Mouse (Mus musculus): ENCODE results near the gene Akp3. TPM values are rescaled to one million over a fixed set of nuclear protein-coding genes. Genes with fewer than 3 reads are reported as not detected.

Akp3 gene
- polyA plus RNA-seq, 1 experiment from 2014 or later = not detected

DNA sequence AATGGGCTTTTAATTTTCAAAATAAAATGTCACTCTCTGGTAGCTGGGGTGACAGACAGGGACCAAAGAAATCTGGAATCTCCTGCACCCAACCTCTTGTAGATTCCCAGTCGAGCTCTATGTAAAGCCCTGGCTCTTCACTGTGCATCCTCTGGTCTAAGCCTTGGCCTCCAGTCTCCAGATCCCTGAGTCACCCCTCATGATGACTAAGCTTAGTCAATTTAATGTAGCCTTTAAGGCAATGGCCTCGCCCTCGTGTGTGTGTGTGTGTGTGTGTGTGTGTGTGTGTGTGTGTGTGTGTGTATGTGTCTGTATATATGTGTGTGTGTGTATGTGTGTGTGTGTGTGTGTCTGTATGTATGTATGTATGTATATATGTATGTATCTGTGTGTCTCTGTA lies 34.6 kb downstream of the Akp3 start:
- peaks cover 23% of the 10 kb centered on the region for H3K4me1 ChIP-seq
- no peak overlapping the region for H3K27ac ChIP-seq
- no peaks in the 10 kb centered on the region for H3K9me3 ChIP-seq (replicated peaks)
- peaks cover 100% of the 10 kb centered on the region for H3K27me3 ChIP-seq (ENCODE audit: low read depth, poor library complexity, severe bottlenecking)
- DNase-seq (ENCODE audit: low spot score) = no peak
- no peaks in the 10 kb centered on the region for H3K36me3 ChIP-seq
- 81% methylated on average over 3 of the region's 3 CpGs for WGBS
- H3K4me3 ChIP-seq = no peak overlapping the region

DNA sequence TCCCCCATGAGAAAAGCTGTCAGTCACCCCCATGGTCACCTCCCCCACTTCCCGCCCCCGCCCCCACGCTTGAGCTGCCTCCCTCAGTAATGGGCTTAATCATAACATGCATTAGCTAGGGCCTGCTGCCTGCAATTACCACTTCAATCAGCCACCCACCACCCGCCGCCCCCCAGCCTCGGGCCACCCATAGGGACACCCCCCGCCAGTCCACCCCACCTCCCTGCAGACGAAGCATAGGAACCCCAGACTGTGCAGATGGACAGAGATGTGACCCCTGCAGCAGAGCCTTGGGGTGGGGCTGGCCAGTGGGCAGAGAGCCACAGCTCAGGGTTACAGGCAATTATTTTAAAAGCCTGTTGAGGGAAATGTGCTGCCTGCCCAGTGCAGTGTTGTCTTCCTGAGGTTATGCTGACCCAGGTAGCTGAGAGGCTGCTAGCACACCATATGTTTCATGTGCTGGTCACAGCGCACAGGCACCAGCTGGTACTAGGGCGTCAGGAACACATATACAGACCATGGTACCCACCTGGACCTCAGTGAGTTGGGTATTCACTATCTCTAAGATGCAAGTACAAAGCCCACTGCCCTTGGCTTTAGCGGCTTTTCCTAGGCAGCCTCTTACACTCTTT lies 39.5 kb downstream of the Akp3 start:
- Histone ChIP-seq H3K9me3 (replicated peaks) (no peaks in the 10 kb centered on the region), H3K4me1 (peaks cover 17% of the 10 kb centered on the region), H3K27ac (no peak overlapping the region), H3K36me3 (no peaks in the 10 kb centered on the region), H3K27me3 (ENCODE audit: low read depth, poor library complexity, severe bottlenecking) (peaks cover 100% of the 10 kb centered on the region), H3K4me3 (no peak overlapping the region)
- 26% methylated on average over 11 of the region's 11 CpGs for WGBS
- no peak for DNase-seq (ENCODE audit: low spot score)

DNA sequence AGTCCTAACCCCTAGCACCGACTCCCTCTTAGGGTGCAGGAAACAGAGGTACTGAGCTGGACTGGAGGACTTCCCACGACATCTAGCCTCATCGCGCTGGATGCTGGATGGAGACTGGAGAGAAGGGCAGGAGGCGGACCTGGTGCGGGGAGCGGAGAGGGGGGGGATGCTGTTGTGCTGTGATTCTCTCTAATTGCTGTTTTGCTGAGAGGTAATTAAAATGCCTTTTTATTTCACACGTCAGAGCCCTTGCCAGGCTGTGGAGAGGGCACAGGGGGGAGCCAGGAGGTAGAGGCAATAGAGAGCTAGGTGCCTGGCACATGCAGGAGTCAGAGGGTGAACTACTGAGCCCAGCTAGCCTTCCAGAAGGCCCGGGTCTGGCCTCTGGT lies 40.0 kb downstream of the Akp3 start:
- Histone ChIP-seq H3K27ac (no peak overlapping the region), H3K4me1 (peaks cover 22% of the 10 kb centered on the region), H3K36me3 (no peaks in the 10 kb centered on the region), H3K9me3 (replicated peaks) (no peaks in the 10 kb centered on the region), H3K4me3 (no peak overlapping the region), H3K27me3 (ENCODE audit: low read depth, poor library complexity, severe bottlenecking) (peaks cover 100% of the 10 kb centered on the region)
- WGBS = 41% methylated on average over 9 of the region's 9 CpGs
- DNase-seq (ENCODE audit: low spot score) = no peak

DNA sequence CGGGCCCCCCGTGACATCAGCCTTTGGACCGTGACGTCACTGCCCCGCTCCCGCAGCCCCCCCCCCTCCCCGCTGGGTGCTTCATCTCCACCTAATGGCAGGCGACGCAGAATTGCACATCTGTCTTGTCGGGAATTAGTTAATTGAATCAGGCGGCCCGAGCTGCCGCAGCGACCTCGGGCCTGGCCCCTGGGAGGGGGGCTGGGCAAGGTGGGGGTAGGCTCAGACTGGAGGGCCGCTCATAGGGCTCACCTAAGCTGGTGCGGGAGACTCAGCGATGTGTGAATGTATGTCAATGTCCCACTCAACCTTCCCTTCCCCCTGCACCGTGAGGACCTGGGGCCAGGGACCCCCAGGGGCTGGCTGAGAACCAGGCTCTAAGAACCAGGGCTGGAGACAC lies 45.7 kb downstream of the Akp3 start:
- 10% methylated on average over 19 of the region's 19 CpGs for WGBS
- Histone ChIP-seq H3K27ac (no peak overlapping the region), H3K4me3 (0 out of 2 replicates have a peak overlapping the region, but pooled peaks have one; percentile 28)

DNA sequence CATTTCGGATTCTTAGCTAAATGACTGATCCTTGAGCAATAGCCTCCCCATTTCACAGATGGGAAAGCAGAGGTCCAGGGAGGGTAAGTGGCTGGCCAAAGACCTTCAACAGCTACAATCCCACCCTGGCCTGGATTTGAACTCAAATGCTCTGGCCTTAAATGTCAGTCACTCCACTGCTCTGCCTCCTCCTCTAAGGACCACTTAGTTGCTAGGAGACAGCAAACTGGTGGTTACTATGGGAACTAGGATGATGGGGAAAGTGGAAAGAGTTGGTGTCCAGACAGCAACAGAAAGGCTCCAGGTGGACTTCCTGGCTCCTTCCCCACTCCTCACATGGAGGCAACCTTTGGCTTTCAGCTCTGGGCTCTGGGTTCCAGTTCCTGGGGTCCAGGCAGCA lies 46.5 kb downstream of the Akp3 start:
- Histone ChIP-seq H3K4me3 (no peak overlapping the region), H3K4me1 (peaks cover 50% of the 10 kb centered on the region)

More for the DNA sequence above, 45.7 kb downstream of the Akp3 start:
- Histone ChIP-seq H3K9me3 (replicated peaks) (no peaks in the 10 kb centered on the region), H3K27me3 (ENCODE audit: low read depth, poor library complexity, severe bottlenecking) (peaks cover 93% of the 10 kb centered on the region), H3K4me1 (peaks cover 42% of the 10 kb centered on the region), H3K36me3 (no peaks in the 10 kb centered on the region)
- DNase-seq (ENCODE audit: low spot score) = no peak

DNA sequence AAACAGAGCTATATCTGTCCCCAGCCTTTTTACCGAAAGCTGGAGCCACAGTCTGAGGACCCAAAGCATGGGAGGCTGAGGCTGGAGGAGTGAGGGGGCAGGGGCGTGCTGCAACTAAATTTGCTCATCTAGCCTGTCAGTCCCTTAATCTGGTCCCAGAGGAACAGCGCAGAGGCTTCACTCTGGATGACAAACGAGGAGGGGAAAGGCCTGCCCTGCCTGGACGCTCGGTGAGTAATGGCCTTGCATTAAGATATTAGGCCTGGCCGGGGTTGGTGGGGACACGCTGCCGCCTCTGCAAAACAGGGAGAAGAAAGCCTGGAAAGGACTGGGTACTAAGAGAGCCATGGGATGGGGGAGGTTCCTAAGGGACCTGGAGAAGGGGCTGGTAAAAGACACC lies 47.5 kb downstream of the Akp3 start:
- Histone ChIP-seq H3K9me3 (replicated peaks) (no peaks in the 10 kb centered on the region), H3K4me1 (peaks cover 50% of the 10 kb centered on the region), H3K27ac (no peak overlapping the region), H3K36me3 (no peaks in the 10 kb centered on the region), H3K27me3 (ENCODE audit: low read depth, poor library complexity, severe bottlenecking) (peaks cover 86% of the 10 kb centered on the region), H3K4me3 (no peak overlapping the region)
- no peak for DNase-seq (ENCODE audit: low spot score)
- 29% methylated on average over 9 of the region's 9 CpGs for WGBS

More for the DNA sequence above, 46.5 kb downstream of the Akp3 start:
- no peak overlapping the region for H3K27ac ChIP-seq
- WGBS = 90% methylated on average over 1 of the region's 1 CpGs
- no peak for DNase-seq (ENCODE audit: low spot score)
- H3K36me3 ChIP-seq = no peaks in the 10 kb centered on the region
- peaks cover 90% of the 10 kb centered on the region for H3K27me3 ChIP-seq (ENCODE audit: low read depth, poor library complexity, severe bottlenecking)
- H3K9me3 ChIP-seq (replicated peaks) = no peaks in the 10 kb centered on the region

DNA sequence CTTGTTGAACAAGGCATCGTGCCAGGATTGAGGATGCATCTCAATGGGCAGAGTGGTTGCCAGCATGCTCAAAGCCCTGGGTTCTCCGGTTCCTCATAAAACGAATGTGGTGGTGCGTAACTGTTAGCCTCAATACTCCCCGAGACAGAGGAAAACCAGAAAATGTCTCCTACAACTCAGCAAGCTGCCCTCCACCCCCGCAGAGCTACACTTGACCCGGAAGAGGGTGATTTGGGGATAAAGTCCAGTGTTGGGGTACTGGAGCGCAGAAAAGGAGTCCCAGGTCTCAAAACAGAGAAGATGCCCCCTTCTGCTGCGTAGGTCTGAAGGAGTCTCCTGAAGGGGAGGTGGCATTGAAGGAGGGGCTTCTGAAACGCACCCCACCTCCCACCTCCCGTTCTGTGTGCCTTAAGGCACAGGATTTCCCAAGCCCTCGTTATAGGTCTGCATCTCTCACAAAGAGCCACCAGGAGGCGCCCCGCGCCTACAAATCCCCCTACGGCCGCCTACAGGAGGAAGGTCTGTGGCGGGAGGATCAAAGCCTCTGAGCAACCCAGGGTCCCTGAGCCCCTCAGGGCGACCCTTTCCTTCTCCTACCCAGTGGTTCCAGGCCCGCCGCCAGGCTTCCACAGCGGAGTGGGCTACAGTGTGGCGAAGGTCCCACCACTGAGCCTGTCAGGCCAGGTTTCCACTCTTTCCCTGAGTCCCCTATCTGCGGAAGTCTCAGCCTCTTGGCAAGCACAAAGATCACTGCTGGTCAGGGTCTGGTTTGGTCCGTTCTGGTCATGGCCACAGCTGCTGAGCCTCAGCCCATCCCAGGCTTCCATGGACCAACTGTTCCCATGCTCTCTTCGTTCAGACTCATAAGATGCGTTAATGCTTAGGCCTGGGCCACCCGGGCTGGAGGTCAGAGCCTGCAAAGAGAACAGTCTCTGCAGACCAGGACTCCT lies 49.5 kb downstream of the Akp3 start:
- WGBS = 26% methylated on average over 28 of the region's 28 CpGs
- DNase-seq (ENCODE audit: low spot score) = peak; percentile 87
- Histone ChIP-seq H3K27me3 (ENCODE audit: low read depth, poor library complexity, severe bottlenecking) (peaks cover 70% of the 10 kb centered on the region), H3K27ac (0 out of 2 replicates have a peak overlapping the region, but pooled peaks have one; percentile 30), H3K36me3 (no peaks in the 10 kb centered on the region), H3K4me1 (peaks cover 45% of the 10 kb centered on the region), H3K9me3 (replicated peaks) (no peaks in the 10 kb centered on the region), H3K4me3 (peak overlapping the region; percentile 13; the same call in 1 of the 2 replicates)

DNA sequence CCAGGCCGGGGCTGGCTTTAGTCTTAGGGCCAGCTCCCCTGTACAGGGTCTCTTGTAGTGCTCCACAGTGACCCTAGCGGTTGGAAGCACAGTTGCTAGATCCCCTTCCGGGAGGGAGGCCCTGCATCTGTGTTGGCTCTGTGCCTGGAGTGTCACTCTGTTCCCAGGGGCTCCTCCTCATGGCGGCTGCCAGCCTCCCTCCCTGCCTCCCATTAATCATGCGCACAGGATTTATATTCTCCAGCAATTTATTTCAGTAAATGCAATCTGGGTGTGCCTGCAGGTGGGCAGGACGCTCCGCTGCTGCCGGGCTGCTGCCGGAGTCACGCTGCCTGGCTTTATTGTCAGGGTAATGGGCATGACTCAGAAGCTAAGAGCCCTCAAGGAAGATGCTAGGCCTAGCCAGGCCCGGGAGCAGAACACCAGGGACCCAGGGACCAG lies 51.1 kb downstream of the Akp3 start:
- Histone ChIP-seq H3K27ac (no peak overlapping the region), H3K36me3 (no peaks in the 10 kb centered on the region), H3K27me3 (ENCODE audit: low read depth, poor library complexity, severe bottlenecking) (peaks cover 66% of the 10 kb centered on the region), H3K9me3 (replicated peaks) (no peaks in the 10 kb centered on the region), H3K4me3 (no peak overlapping the region), H3K4me1 (peaks cover 29% of the 10 kb centered on the region)
- peak; percentile 67 for DNase-seq (ENCODE audit: low spot score)
- 19% methylated on average over 11 of the region's 11 CpGs for WGBS

Other genes with a start within 250 kb of the Akp3 start
- gene Alppl2, start 35.0 kb upstream of the Akp3 start, polyA plus RNA-seq (2016; fragmentation: Nextera tagmentation; extraction: Ambion mirVana) = not detected in 2 replicates
- gene Alpi, start 23.4 kb upstream of the Akp3 start, polyA plus RNA-seq (2016; fragmentation: Nextera tagmentation; extraction: Ambion mirVana) = not detected in 2 replicates
- gene Ecel1, start 31.5 kb downstream of the Akp3 start, polyA plus RNA-seq (2016; fragmentation: Nextera tagmentation; extraction: Ambion mirVana) = 0.11 TPM in 2 replicates
- 0.06 TPM in 1 of 2 replicates, not detected in the other for gene Prss56, start 58.3 kb downstream of the Akp3 start, polyA plus RNA-seq (2016; fragmentation: Nextera tagmentation; extraction: Ambion mirVana)
- gene Chrnd, start 65.6 kb downstream of the Akp3 start, polyA plus RNA-seq (2016; fragmentation: Nextera tagmentation; extraction: Ambion mirVana) = 0.14 and 0.55 TPM in 2 replicates
- gene Chrng, start 79.7 kb downstream of the Akp3 start, polyA plus RNA-seq (2016; fragmentation: Nextera tagmentation; extraction: Ambion mirVana) = 0.26 and 0.81 TPM in 2 replicates
- 181 and 202 TPM in 2 replicates for gene Eif4e2, start 88.9 kb downstream of the Akp3 start, polyA plus RNA-seq (2016; fragmentation: Nextera tagmentation; extraction: Ambion mirVana)
- 0.10 and 0.11 TPM in 2 replicates for gene Efhd1, start 139.4 kb downstream of the Akp3 start, polyA plus RNA-seq (2016; fragmentation: Nextera tagmentation; extraction: Ambion mirVana)
- gene Gigyf2, start 202.0 kb downstream of the Akp3 start, polyA plus RNA-seq (2016; fragmentation: Nextera tagmentation; extraction: Ambion mirVana) = 45.2 and 49.1 TPM in 2 replicates